Mouse (Mus musculus): Measurements from ENCODE around the gene Clns1a. TPM values are rescaled to one million over a fixed set of nuclear protein-coding genes. Genes with fewer than 3 reads are reported as not detected.

Clns1a gene
- total RNA-seq, 1 experiment, result 191 TPM

DNA sequence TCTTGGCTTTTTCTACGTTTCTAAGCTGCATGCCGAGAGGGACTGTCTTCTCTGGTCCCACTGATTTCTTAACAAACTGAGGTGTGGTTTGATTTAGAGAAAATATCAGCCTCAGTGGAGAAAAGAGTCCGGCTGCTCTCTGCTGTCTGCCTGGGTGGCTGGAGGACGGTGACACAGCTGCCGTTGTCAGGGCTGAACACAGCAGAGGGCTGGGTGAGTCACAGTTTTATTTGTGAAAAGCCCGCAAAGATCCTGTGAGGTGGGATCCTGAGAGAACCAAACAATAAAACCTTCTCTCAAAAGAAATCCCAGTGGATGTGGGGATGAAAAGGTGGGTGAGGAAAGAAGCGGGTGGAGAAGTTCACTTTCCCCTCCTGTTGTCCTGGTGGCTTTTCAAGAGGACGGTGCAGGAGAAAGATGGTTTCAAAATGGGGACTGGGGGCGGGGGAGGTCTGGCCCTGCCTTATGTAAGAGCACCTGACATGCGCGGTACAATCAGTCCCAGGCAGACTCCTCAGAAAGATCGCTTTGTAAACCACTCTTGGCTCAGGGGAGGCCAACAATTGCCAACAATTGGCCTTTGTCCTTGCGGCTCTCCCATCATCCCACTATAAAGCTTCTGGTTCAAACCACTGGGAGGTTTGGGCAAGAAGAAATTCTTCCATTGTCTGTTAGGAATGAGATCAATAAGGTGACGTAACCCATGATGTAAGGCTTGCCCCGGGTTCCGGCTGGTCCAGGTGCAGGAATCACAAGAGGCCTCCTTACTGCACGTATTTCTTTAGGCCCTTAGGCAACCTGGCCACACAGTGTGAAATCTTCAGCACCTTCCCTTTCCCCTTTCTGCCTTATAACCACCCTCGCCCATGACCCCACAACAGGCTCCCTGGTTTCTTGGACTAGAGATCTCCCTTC is 60.8 kb downstream of the Clns1a start:
- no peak overlapping the region for H3K27ac ChIP-seq (ENCODE audit: insufficient read depth, low read depth, low read length, poor library complexity, severe bottlenecking)
- DNase-seq (ENCODE audit: low read depth, low spot score), result no peak
- H3K4me3 ChIP-seq (ENCODE audit: insufficient read depth in 1 of 2, low read depth in 1 of 2, low read length in 2 of 2, poor library complexity in 1 of 2, severe bottlenecking in 1 of 2), result 0 out of 4 replicates have a peak overlapping the region, but pooled peaks of 1 of the 2 experiments have one; percentile 18
- no peak overlapping the region for H3K9ac ChIP-seq (ENCODE audit: insufficient read depth, low read depth, low read length, poor library complexity, severe bottlenecking)
- peaks cover 0 to 6% of the 10 kb centered on the region in 2 experiments; a peak in 2 of 4 replicates for H3K4me1 ChIP-seq (ENCODE audit: control insufficient read depth in 2 of 2, insufficient read depth in 2 of 2, low read length in 2 of 2, poor library complexity in 1 of 2)
- TF ChIP-seq ZC3H11A (IDR thresholded peaks at IDR 0.05; ENCODE audit: borderline replicate concordance, low read depth, low read length) (no peak), ZNF384 (IDR thresholded peaks at IDR 0.05; ENCODE audit: low read depth, low read length) (no peak), CHD2 (IDR thresholded peaks at IDR 0.05; ENCODE audit: low read depth, low read length) (no peak), HCFC1 (IDR thresholded peaks at IDR 0.05; ENCODE audit: borderline replicate concordance, insufficient read depth, low read length) (no peak), MAFK (IDR thresholded peaks at IDR 0.05; ENCODE audit: insufficient read depth, low read depth, low read length) (no peak)
- H3K9me3 ChIP-seq (ENCODE audit: control insufficient read depth, insufficient read depth, low read depth, low read length), result no peaks in the 10 kb centered on the region
- in situ Hi-C loops (cut with MboI; ENCODE audit: low sequenced_read_pairs in 2 of 2, unreplicated experiment in 2 of 2), result no loop called here
- no peaks in the 10 kb centered on the region for H3K36me3 ChIP-seq (ENCODE audit: control insufficient read depth, insufficient read depth, low read length, poor library complexity, severe bottlenecking)

DNA sequence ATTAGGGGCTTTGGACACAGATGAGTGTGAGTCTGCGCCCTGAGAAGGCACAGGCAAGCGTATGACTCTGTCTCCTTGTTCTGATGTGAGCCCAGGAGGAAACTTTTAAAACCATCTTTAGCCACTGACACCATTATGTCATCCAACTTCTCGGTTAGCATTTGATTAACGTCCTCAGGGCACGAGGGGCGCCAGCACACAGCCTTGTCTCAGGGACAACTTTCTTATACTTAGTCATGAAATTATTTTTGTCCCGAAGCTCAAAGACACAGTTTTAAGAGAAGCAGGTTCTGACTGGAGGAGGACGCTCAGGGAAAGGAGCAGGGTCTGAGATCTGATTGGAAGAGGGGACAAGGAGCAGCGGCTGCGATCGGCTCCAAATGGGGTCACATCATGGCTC is 68.2 kb downstream of the Clns1a start:
- TF ChIP-seq MAFK (IDR thresholded peaks at IDR 0.05; ENCODE audit: insufficient read depth, low read depth, low read length), result no peak
- TF ChIP-seq ZNF384 (IDR thresholded peaks at IDR 0.05; ENCODE audit: low read depth, low read length), result no peak
- TF ChIP-seq HCFC1 (IDR thresholded peaks at IDR 0.05; ENCODE audit: borderline replicate concordance, insufficient read depth, low read length), result no peak
- no peak for TF ChIP-seq CHD2 (IDR thresholded peaks at IDR 0.05; ENCODE audit: low read depth, low read length)
- TF ChIP-seq ZC3H11A (IDR thresholded peaks at IDR 0.05; ENCODE audit: borderline replicate concordance, low read depth, low read length), result no peak
- Histone ChIP-seq H3K9me3 (ENCODE audit: control insufficient read depth, insufficient read depth, low read depth, low read length) (no peaks in the 10 kb centered on the region), H3K36me3 (ENCODE audit: control insufficient read depth, insufficient read depth, low read length, poor library complexity, severe bottlenecking) (no peaks in the 10 kb centered on the region), H3K4me3 (ENCODE audit: insufficient read depth in 1 of 2, low read depth in 1 of 2, low read length in 2 of 2, poor library complexity in 1 of 2, severe bottlenecking in 1 of 2) (no peak overlapping the region), H3K4me1 (ENCODE audit: control insufficient read depth in 2 of 2, insufficient read depth in 2 of 2, low read length in 2 of 2, poor library complexity in 1 of 2) (peaks cover 0 to 2% of the 10 kb centered on the region in 2 experiments; a peak in 1 of 4 replicates), H3K9ac (ENCODE audit: insufficient read depth, low read depth, low read length, poor library complexity, severe bottlenecking) (no peak overlapping the region), H3K27ac (ENCODE audit: insufficient read depth, low read depth, low read length, poor library complexity, severe bottlenecking) (no peak overlapping the region)
- in situ Hi-C loops (cut with MboI; ENCODE audit: low sequenced_read_pairs in 2 of 2, unreplicated experiment in 2 of 2), result no loop called here
- DNase-seq (ENCODE audit: low read depth, low spot score), result no peak

DNA sequence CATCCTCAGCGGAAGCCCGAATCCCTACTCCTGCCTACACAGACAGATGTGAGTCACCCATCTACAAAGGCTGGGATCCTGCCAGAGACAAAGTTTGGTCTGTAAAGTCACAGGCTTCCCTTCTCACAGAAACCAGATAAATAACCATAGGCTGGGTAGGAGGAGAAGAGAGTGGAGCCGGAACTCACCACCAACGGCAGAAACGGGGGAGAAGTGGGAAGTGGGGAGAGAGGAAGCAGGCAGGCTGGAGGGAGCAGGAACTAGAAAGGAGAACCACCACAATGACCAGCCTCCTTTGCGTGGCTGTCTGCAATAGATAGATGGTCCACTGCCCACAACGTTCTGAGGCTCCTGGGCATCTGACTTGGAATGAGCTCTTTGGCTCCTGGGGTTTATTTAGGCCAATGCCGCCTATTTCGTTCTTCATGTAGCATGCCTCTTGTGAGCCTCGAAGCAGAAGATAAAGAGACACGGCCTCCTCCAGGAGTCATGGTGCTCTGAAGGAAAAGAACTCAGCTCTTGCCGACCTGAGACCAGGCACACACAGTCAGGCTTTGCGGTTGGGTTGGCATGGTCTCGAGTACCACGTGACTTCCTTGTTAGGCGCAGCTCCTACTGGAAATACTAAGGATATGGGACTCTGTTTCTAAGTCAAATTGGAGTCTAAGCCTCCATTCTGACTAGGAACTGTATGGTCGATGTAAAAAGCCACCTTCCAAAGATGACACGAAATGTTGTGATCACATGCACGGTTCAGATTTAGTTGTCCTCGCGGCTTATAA is 68.9 kb downstream of the Clns1a start:
- TF ChIP-seq CHD2 (IDR thresholded peaks at IDR 0.05; ENCODE audit: low read depth, low read length), result no peak
- TF ChIP-seq MAFK (IDR thresholded peaks at IDR 0.05; ENCODE audit: insufficient read depth, low read depth, low read length), result no peak
- no peak for TF ChIP-seq ZC3H11A (IDR thresholded peaks at IDR 0.05; ENCODE audit: borderline replicate concordance, low read depth, low read length)
- no peak for TF ChIP-seq HCFC1 (IDR thresholded peaks at IDR 0.05; ENCODE audit: borderline replicate concordance, insufficient read depth, low read length)
- TF ChIP-seq ZNF384 (IDR thresholded peaks at IDR 0.05; ENCODE audit: low read depth, low read length), result no peak
- H3K36me3 ChIP-seq (ENCODE audit: control insufficient read depth, insufficient read depth, low read length, poor library complexity, severe bottlenecking), result no peaks in the 10 kb centered on the region
- H3K27ac ChIP-seq (ENCODE audit: insufficient read depth, low read depth, low read length, poor library complexity, severe bottlenecking), result no peak overlapping the region
- DNase-seq (ENCODE audit: low read depth, low spot score), result no peak
- in situ Hi-C loops (cut with MboI; ENCODE audit: low sequenced_read_pairs in 2 of 2, unreplicated experiment in 2 of 2), result no loop called here
- no peaks in the 10 kb centered on the region for H3K9me3 ChIP-seq (ENCODE audit: control insufficient read depth, insufficient read depth, low read depth, low read length)
- H3K9ac ChIP-seq (ENCODE audit: insufficient read depth, low read depth, low read length, poor library complexity, severe bottlenecking), result no peak overlapping the region
- H3K4me3 ChIP-seq (ENCODE audit: insufficient read depth in 1 of 2, low read depth in 1 of 2, low read length in 2 of 2, poor library complexity in 1 of 2, severe bottlenecking in 1 of 2), result no peak overlapping the region
- H3K4me1 ChIP-seq (ENCODE audit: control insufficient read depth in 2 of 2, insufficient read depth in 2 of 2, low read length in 2 of 2, poor library complexity in 1 of 2), result peaks cover 0 to 2% of the 10 kb centered on the region in 2 experiments; a peak in 1 of 4 replicates

DNA sequence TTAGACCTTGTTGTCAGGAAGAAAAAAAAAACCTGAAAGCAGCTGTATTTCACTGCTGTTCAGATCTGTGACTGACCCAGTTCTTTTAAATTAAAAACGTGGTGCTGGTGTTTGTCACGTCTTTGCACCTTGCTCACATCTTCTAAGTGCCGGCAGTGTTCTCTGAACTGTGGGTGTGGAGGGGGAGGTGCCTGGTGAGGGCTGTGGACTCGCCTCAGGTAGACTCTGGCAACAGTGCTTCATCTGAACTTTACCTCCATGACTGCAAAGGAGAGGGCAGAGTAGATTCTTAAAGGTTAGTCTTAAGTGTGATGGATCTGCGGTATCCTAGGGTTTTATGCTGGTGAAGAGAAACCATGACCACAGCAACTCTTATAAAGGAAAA is 69.5 kb downstream of the Clns1a start:
- no peak for DNase-seq (ENCODE audit: low read depth, low spot score)
- no peaks in the 10 kb centered on the region for H3K9me3 ChIP-seq (ENCODE audit: control insufficient read depth, insufficient read depth, low read depth, low read length)
- H3K36me3 ChIP-seq (ENCODE audit: control insufficient read depth, insufficient read depth, low read length, poor library complexity, severe bottlenecking), result no peaks in the 10 kb centered on the region
- H3K4me3 ChIP-seq (ENCODE audit: insufficient read depth in 1 of 2, low read depth in 1 of 2, low read length in 2 of 2, poor library complexity in 1 of 2, severe bottlenecking in 1 of 2), result no peak overlapping the region
- no peak overlapping the region for H3K27ac ChIP-seq (ENCODE audit: insufficient read depth, low read depth, low read length, poor library complexity, severe bottlenecking)
- in situ Hi-C loops (cut with MboI; ENCODE audit: low sequenced_read_pairs in 2 of 2, unreplicated experiment in 2 of 2), result no loop called here
- TF ChIP-seq CHD2 (IDR thresholded peaks at IDR 0.05; ENCODE audit: low read depth, low read length) (no peak), ZC3H11A (IDR thresholded peaks at IDR 0.05; ENCODE audit: borderline replicate concordance, low read depth, low read length) (no peak), ZNF384 (IDR thresholded peaks at IDR 0.05; ENCODE audit: low read depth, low read length) (no peak), HCFC1 (IDR thresholded peaks at IDR 0.05; ENCODE audit: borderline replicate concordance, insufficient read depth, low read length) (no peak), MAFK (IDR thresholded peaks at IDR 0.05; ENCODE audit: insufficient read depth, low read depth, low read length) (no peak)
- peaks cover 0 to 2% of the 10 kb centered on the region in 2 experiments; a peak in 1 of 4 replicates for H3K4me1 ChIP-seq (ENCODE audit: control insufficient read depth in 2 of 2, insufficient read depth in 2 of 2, low read length in 2 of 2, poor library complexity in 1 of 2)
- H3K9ac ChIP-seq (ENCODE audit: insufficient read depth, low read depth, low read length, poor library complexity, severe bottlenecking), result no peak overlapping the region

Measured in ES-E14 (cell line).